Mouse (Mus musculus) layer of hippocampus, adult 9-10 months (tissue): ENCODE results near the gene C1ql4.

Source experiments
- DNase-seq: peaks from one replicate; pipeline ENCODE4 v3.0.0; 2022; ENCODE audit warnings: low spot score

C1ql4 gene

GRCm38 (mm10) chr15:99087253-99088075, at the start of gene C1ql4:
C1ql4 (minus strand) TSS chr15:99087817.
- DNase-seq, result no peak

GRCm38 (mm10) chr15:99129956-99130910, 42.6 kb upstream of the C1ql4 start:
- DNase-seq, result no peak

- no peak for DNase-seq
Measured at GRCm38 (mm10) chr15:99129441-99129840, 41.8 kb upstream of the C1ql4 start.

- DNase-seq, result no peak
Measured at GRCm38 (mm10) chr15:99127851-99128522, 40.4 kb upstream of the C1ql4 start.

- no peak for DNase-seq
Measured at GRCm38 (mm10) chr15:99126816-99127365, 39.3 kb upstream of the C1ql4 start.

- peak; percentile 52 for DNase-seq
Measured at GRCm38 (mm10) chr15:99126081-99126815, 38.6 kb upstream of the C1ql4 start.

GRCm38 (mm10) chr15:99125711-99126080, 38.1 kb upstream of the C1ql4 start, which contains the start of gene Spats2:
Spats2 (plus strand) TSS chr15:99125916.
- no peak for DNase-seq

GRCm38 (mm10) chr15:99122642-99123041, 35.0 kb upstream of the C1ql4 start:
- no peak for DNase-seq

GRCm38 (mm10) chr15:99120814-99121213, 33.2 kb upstream of the C1ql4 start:
- DNase-seq, result no peak

GRCm38 (mm10) chr15:99116539-99116938, 28.9 kb upstream of the C1ql4 start:
- no peak for DNase-seq

GRCm38 (mm10) chr15:99115065-99115423, 27.4 kb upstream of the C1ql4 start:
- no peak for DNase-seq

- DNase-seq, result no peak
Measured at GRCm38 (mm10) chr15:99114312-99115064, 26.9 kb upstream of the C1ql4 start.

- no peak for DNase-seq
Measured at GRCm38 (mm10) chr15:99113396-99113975, 25.9 kb upstream of the C1ql4 start.

- no peak for DNase-seq
Measured at GRCm38 (mm10) chr15:99112843-99113395, 25.3 kb upstream of the C1ql4 start.

GRCm38 (mm10) chr15:99111809-99112208, 24.2 kb upstream of the C1ql4 start:
- DNase-seq, result no peak

GRCm38 (mm10) chr15:99111139-99111538, 23.5 kb upstream of the C1ql4 start:
- no peak for DNase-seq

GRCm38 (mm10) chr15:99107866-99108265, 20.2 kb upstream of the C1ql4 start:
- DNase-seq, result no peak

GRCm38 (mm10) chr15:99105238-99105637, 17.6 kb upstream of the C1ql4 start:
- DNase-seq, result no peak

GRCm38 (mm10) chr15:99099984-99100383, 12.4 kb upstream of the C1ql4 start:
- DNase-seq, result no peak

GRCm38 (mm10) chr15:99099139-99099556, 11.5 kb upstream of the C1ql4 start:
- DNase-seq, result no peak
